Mouse (Mus musculus) C2C12 (cell line): ENCODE data around the gene Slc6a9. TPM values are rescaled to one million over a fixed set of nuclear protein-coding genes. Genes with fewer than 3 reads are reported as not detected.

ENCODE experiments used
- H3K27me3 ChIP-seq: one replicate; pipeline ENCODE4 v1.6.1; 2011; ENCODE audit not compliant: control insufficient read depth, insufficient read depth, insufficient read length
- H3K36me3 ChIP-seq: one replicate; pipeline ENCODE4 v1.6.1; 2011; ENCODE audit not compliant: control insufficient read depth, insufficient read depth
- H3K4me3 ChIP-seq: one replicate; pipeline ENCODE4 v1.5.1; 2011; ENCODE audit warnings: mild to moderate bottlenecking, control low read depth; ENCODE audit not compliant: poor library complexity, insufficient read depth, severe bottlenecking
- H3K79me2 ChIP-seq: one replicate; pipeline ENCODE4 v1.6.1; 2011; ENCODE audit not compliant: control insufficient read depth, insufficient read depth
- H3K79me3 ChIP-seq: one replicate; pipeline ENCODE4 v1.6.1; 2011; ENCODE audit warnings: low read depth, control low read depth
- H3ac ChIP-seq: one replicate; pipeline ENCODE3; 2011; ENCODE audit warnings: low read depth; ENCODE audit not compliant: control insufficient read depth, insufficient read length
- CEBPB ChIP-seq: IDR thresholded peaks from one replicate; pipeline ENCODE4 v1.6.1; 2011; ENCODE audit warnings: low read depth, mild to moderate bottlenecking, control low read depth, moderate library complexity
- CTCF ChIP-seq: IDR thresholded peaks from one replicate; pipeline ENCODE4 v1.5.1; 2011; ENCODE audit not compliant: control insufficient read depth, insufficient read depth, insufficient read length
- FOSL1 ChIP-seq: IDR thresholded peaks from one replicate; pipeline ENCODE4 v1.8.0; 2011; ENCODE audit warnings: mild to moderate bottlenecking, low read length; ENCODE audit not compliant: poor library complexity, insufficient read depth, severe bottlenecking
- MAX ChIP-seq: IDR thresholded peaks from one replicate; pipeline ENCODE4 v1.6.1; 2011; ENCODE audit warnings: mild to moderate bottlenecking, control low read depth
- MYOD1 ChIP-seq: IDR thresholded peaks from one replicate; pipeline ENCODE4 v1.6.1; 2011; ENCODE audit warnings: low read depth; ENCODE audit not compliant: control insufficient read depth, insufficient read length
- MYOG ChIP-seq: IDR thresholded peaks from one replicate; pipeline ENCODE4 v1.6.1; 2011; ENCODE audit not compliant: control insufficient read depth, insufficient read length; ENCODE audit errors: extremely low read depth
- USF1 ChIP-seq: IDR thresholded peaks from one replicate; pipeline ENCODE4 v1.6.1; 2011; ENCODE audit warnings: low read depth, mild to moderate bottlenecking, control low read depth, moderate library complexity
- polyA plus RNA-seq: library from polyadenylated mRNA; unstranded; fragments of >200 nt; fragmentation: generic; extraction: Trizol; gene quantifications from one replicate; pipeline ENCODE4 v1.2.1, GENCODE M21; 2012; ENCODE audit warnings: missing spikeins

Gene Slc6a9
- polyA plus RNA-seq, 1 experiment, result 14.4 TPM

DNA sequence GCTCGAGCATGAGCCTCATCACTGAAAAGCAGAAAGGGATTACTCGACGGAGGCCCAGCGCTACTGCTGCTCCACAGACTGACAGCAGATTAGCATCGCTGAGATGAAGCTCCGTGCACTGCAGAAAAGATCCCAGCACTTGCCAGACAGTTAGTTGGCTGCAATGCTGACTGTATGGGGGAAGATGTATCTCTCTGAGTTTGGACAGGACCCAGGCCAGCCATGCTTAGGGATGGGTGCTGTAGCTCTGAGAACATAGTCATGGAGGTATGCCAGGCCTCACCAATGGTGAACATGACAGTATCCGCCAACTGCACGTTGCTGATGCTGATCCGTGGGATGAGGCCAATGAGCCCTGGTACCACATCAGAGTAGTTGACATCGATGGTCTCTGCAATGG lies 69.8 kb downstream of the Slc6a9 start:
- Histone ChIP-seq H3K79me3 (peaks cover 13% of the 10 kb centered on the region), H3K36me3 (peaks cover 76% of the 10 kb centered on the region), H3K27me3 (no peaks in the 10 kb centered on the region), H3ac (no peak overlapping the region), H3K4me3 (no peak overlapping the region), H3K79me2 (peaks cover 18% of the 10 kb centered on the region)
- TF ChIP-seq MYOG, result no peak

DNA sequence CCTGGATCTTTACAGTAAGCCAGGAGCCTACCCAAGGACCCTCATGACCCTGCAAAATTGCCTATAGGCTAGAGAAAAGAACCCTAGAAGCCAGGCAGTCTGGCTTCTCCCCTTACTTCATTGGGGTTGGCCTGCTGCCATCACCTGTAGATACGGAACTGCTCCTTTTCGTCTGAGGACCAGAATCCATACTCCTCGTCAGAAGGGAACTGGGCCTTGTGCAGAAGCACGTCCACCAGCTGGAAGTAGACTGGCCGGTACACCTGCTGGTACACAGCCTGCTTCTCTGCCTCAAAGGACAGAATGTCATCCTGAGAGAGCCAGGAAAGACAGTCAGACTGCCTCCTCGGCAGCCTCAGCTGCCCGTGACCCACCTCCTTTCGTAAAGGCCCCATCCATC lies 70.5 kb downstream of the Slc6a9 start:
- peaks cover 25% of the 10 kb centered on the region for H3K79me2 ChIP-seq
- peaks cover 72% of the 10 kb centered on the region for H3K36me3 ChIP-seq

DNA sequence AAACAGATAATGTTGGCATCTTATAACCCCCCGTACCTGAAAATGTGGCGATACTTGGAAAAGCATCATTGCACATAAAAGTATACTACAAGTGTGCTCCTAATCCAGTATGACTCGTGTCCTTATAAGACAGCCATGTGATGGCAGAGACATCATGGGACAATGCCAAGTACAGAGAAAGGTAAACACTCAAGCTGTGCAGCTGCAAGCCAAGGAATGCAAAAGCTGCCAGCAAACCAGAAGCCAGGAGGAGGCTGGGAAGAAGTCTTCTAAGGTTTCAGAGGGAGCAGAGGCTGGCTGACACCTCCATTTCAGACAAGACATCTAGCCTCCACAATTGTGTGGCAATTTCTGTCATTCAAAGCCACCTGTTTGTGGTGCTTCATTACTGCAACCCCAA lies 71.9 kb downstream of the Slc6a9 start:
- H3K79me2 ChIP-seq, result peaks cover 39% of the 10 kb centered on the region
- peaks cover 29% of the 10 kb centered on the region for H3K79me3 ChIP-seq
- no peak for TF ChIP-seq MAX
- no peak overlapping the region for H3ac ChIP-seq
- no peak overlapping the region for H3K4me3 ChIP-seq
- H3K36me3 ChIP-seq, result peaks cover 67% of the 10 kb centered on the region
- no peaks in the 10 kb centered on the region for H3K27me3 ChIP-seq

More for the DNA sequence above, 70.5 kb downstream of the Slc6a9 start:
- H3ac ChIP-seq, result no peak overlapping the region
- H3K4me3 ChIP-seq, result no peak overlapping the region
- H3K79me3 ChIP-seq, result peaks cover 18% of the 10 kb centered on the region
- no peaks in the 10 kb centered on the region for H3K27me3 ChIP-seq
- TF ChIP-seq CTCF, result no peak

DNA sequence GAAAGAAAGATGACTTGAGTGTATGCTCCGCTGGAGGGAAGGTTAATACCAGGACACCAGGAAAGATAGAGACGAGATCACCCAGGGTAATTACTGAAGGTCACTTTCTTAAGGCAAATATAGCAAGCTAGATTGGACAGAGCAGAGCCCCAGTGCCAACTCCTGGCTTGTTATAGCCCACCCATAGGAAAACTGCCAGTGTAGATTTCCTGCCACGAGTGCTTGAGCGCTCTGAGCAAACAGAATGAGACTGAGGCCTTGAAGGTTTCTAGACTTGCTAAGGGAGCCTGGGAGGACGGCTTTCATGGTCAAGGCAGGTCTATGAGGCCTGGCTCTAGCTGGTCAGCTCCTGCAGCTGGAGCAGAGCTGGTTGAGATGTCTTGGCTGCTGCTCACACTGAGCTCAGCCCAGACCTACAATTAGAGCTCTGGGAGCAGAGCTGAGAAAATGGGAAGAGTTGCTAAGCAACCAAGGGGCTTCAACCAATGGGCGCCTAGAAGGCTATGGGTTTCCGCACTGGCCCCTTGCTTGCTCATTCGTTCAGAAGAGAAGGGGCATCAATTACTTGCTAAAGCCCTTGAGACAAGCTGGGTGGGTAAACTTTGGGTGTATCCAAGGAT lies 74.6 kb downstream of the Slc6a9 start:
- Histone ChIP-seq H3K79me2 (peaks cover 66% of the 10 kb centered on the region), H3K36me3 (peaks cover 50% of the 10 kb centered on the region), H3K27me3 (no peaks in the 10 kb centered on the region), H3K79me3 (peaks cover 53% of the 10 kb centered on the region), H3ac (no peak overlapping the region), H3K4me3 (no peak overlapping the region)
- no peak for TF ChIP-seq USF1
- no peak for TF ChIP-seq FOSL1
- no peak for TF ChIP-seq CTCF
- no peak for TF ChIP-seq MAX

DNA sequence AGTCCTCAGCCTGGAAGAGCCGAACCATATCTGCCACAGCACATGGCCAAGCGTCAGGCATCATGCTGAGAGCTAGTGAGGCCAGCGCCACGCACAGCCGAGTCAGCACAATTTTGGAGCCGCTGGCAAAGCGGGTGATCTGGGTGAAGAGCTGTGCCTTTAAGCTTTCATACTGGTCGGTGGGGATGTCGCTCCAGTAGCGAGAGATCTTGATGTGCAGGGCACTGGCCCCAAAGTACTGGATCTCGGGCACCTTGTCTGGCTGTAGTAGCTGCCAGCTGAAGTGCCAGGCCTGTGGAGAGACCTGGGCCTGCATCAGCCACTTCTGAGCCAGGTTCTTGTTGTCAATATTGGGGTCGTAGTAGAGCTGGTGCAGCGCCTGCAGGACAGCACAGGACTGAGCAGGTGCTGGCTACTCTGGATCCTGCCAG lies 77.8 kb downstream of the Slc6a9 start:
- Histone ChIP-seq H3K79me3 (peaks cover 58% of the 10 kb centered on the region), H3K79me2 (peaks cover 75% of the 10 kb centered on the region), H3K27me3 (no peaks in the 10 kb centered on the region), H3ac (no peak overlapping the region), H3K36me3 (peaks cover 33% of the 10 kb centered on the region), H3K4me3 (no peak overlapping the region)
- TF ChIP-seq MAX (no peak), MYOD1 (no peak), USF1 (no peak), CTCF (no peak), FOSL1 (no peak), CEBPB (no peak), MYOG (no peak)

DNA sequence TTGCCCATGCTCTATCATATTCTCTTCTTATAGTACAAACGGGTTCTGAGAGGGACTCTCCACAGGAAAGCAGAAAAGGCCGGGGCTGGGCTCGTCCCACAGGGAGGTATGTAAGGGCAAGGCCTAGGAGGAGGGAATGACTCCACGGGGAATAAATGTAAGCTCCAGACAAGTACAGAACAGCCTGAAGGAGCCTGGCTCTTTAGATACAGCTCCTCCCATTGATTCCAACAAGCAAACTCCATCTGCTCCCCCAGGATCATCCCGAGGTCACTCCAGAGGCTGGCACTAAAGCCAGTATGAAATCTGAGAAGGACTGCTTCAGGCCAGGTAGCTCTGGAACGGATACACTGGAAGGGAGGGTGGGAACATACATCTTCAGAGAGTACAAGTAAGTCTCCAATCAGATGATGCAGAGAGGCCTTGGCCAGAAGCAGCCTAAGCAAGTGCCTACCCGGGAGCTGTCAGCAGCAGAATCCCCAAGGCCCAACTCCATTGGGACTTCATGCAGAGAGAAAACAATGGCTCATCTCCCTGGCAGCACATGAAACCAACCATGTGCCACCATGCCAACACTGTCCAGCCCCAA lies 78.5 kb downstream of the Slc6a9 start:
- Histone ChIP-seq H3ac (no peak overlapping the region), H3K79me2 (peaks cover 70% of the 10 kb centered on the region), H3K27me3 (no peaks in the 10 kb centered on the region), H3K4me3 (no peak overlapping the region), H3K36me3 (peaks cover 33% of the 10 kb centered on the region), H3K79me3 (peaks cover 55% of the 10 kb centered on the region)
- TF ChIP-seq USF1 (no peak), MYOD1 (no peak), CTCF (no peak), MYOG (no peak), MAX (no peak), CEBPB (no peak), FOSL1 (no peak)
